Mouse (Mus musculus): ENCODE results near the gene Npas1.

DNA sequence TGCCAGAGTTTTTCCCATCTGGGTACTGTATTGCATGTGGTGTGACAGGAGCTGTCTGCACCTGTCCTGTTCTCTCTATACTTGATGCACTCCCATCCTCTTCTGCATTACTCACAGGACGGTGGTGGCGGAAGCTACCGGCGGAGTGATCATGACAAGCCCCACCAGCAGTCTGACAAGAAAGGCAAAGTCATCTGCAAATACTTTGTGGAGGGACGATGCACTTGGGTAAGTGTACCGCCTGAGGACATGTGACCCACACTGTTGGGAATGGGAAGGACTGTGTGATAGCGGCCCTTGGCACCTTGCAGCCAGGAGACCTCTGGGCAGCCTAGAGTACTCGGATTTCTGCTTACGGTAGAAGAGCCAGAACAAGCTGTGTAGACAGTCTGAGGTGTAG lies 53.8 kb downstream of the Npas1 start:
- TF ChIP-seq CTCF (IDR thresholded peaks at IDR 0.05; ENCODE audit: insufficient read depth, low read depth, low read length) (no peak), POLR2A (IDR thresholded peaks at IDR 0.05; ENCODE audit: insufficient read depth, low read depth, low read length) (no peak)

Data from olfactory bulb, adult 2 months (tissue).